Mouse (Mus musculus) CH12.LX (cell line): Measurements from ENCODE around the gene Fdxr. TPM values are rescaled to one million over a fixed set of nuclear protein-coding genes. Genes with fewer than 3 reads are reported as not detected.

Experiments
- DNase-seq: peaks from one replicate; pipeline ENCODE4 v3.0.0-alpha.2; 2013; ENCODE audit errors: extremely low read depth
- H3K27ac ChIP-seq: 2 replicates; pipeline ENCODE4 v1.5.1; 2012; ENCODE audit warnings: low read depth, mild to moderate bottlenecking, control low read depth, moderate library complexity; ENCODE audit not compliant: insufficient read depth
- H3K27me3 ChIP-seq: replicated peaks from 2 replicates; pipeline ENCODE3; 2012; ENCODE audit warnings: inconsistent platforms
- H3K36me3 ChIP-seq, 2 experiments: replicated peaks in 1 of 2; 2 replicates each; pipeline versions ENCODE3 to v1.6.1; 2012; ENCODE audit warnings: inconsistent platforms in 1 of 2, low read length in 1 of 2, mild to moderate bottlenecking in 1 of 2, mixed read lengths in 1 of 2, moderate library complexity in 1 of 2; ENCODE audit not compliant: control insufficient read depth in 1 of 2, insufficient read depth in 1 of 2
- H3K4me1 ChIP-seq, 2 experiments: 2 replicates each; pipeline ENCODE4 v1.6.1; 2012; ENCODE audit warnings: inconsistent platforms in 1 of 2, moderate library complexity in 1 of 2; ENCODE audit not compliant: insufficient read depth in 2 of 2, control insufficient read depth in 1 of 2
- H3K4me2 ChIP-seq: 2 replicates; pipeline ENCODE4 v1.6.1; 2012; ENCODE audit warnings: low read depth, mild to moderate bottlenecking, control low read depth; ENCODE audit not compliant: poor library complexity, insufficient read depth, severe bottlenecking
- H3K4me3 ChIP-seq, 3 experiments: fragments of 150-350 bp in 1 of 3; sonication (generic) in 1 of 3; replicated peaks in 1 of 3; 2 replicates each; pipeline versions ENCODE3 to v1.5.1; 2011 to 2012; ENCODE audit warnings: low read depth in 2 of 3, low read length in 2 of 3, mild to moderate bottlenecking in 2 of 3, moderate library complexity in 2 of 3, control low read depth in 1 of 3, improper control_type of control experiment in 1 of 3, inconsistent platforms in 1 of 3, mixed read lengths in 1 of 3; ENCODE audit not compliant: poor library complexity in 1 of 3
- H3K79me2 ChIP-seq: replicated peaks from 2 replicates; pipeline ENCODE4 v1.6.1; 2012; ENCODE audit warnings: mild to moderate bottlenecking, moderate library complexity; ENCODE audit not compliant: control insufficient read depth, poor library complexity, insufficient read depth, severe bottlenecking; ENCODE audit errors: extremely low read depth
- H3K9ac ChIP-seq: 2 replicates; pipeline ENCODE4 v1.6.1; 2012; ENCODE audit warnings: low read depth, mild to moderate bottlenecking, control low read depth, moderate library complexity; ENCODE audit not compliant: insufficient read depth
- H3K9me3 ChIP-seq: replicated peaks from 2 replicates; pipeline ENCODE3; 2012; ENCODE audit warnings: low read length, inconsistent platforms, mixed read lengths
- BHLHE40 ChIP-seq: IDR thresholded peaks from 2 replicates; pipeline ENCODE4 v1.6.1; 2011; ENCODE audit warnings: mild to moderate bottlenecking, low read depth, low read length, improper control_type of control experiment
- HCFC1 ChIP-seq: IDR thresholded peaks from 2 replicates; pipeline ENCODE4 v1.6.1; 2012; ENCODE audit warnings: low read depth, mild to moderate bottlenecking, inconsistent platforms, low read length, improper control_type of control experiment
- KAT2A ChIP-seq: IDR thresholded peaks from 2 replicates; pipeline ENCODE4 v1.6.1; 2012; ENCODE audit warnings: low read length, improper control_type of control experiment, inconsistent platforms; ENCODE audit not compliant: insufficient replicate concordance
- MXI1 ChIP-seq: IDR thresholded peaks from 2 replicates; pipeline ENCODE4 v1.6.1; 2011; ENCODE audit warnings: mild to moderate bottlenecking, low read depth, low read length, improper control_type of control experiment
- NELFE ChIP-seq: IDR thresholded peaks from 2 replicates; pipeline ENCODE4 v1.6.1; 2011; ENCODE audit warnings: low read depth, low read length, improper control_type of control experiment
- POLR2AphosphoS2 ChIP-seq: IDR thresholded peaks from 2 replicates; pipeline ENCODE4 v1.6.1; 2011; ENCODE audit warnings: low read depth, low read length, improper control_type of control experiment
- RAD21 ChIP-seq: IDR thresholded peaks from 2 replicates; pipeline ENCODE4 v1.6.1; 2011; ENCODE audit warnings: low read depth, mild to moderate bottlenecking, low read length, improper control_type of control experiment, moderate library complexity
- RCOR1 ChIP-seq: conservative IDR thresholded peaks from 2 replicates; pipeline ENCODE4 v1.6.1; 2012; ENCODE audit warnings: low read depth, mild to moderate bottlenecking, inconsistent platforms, low read length, improper control_type of control experiment
- SIN3A ChIP-seq: IDR thresholded peaks from 2 replicates; pipeline ENCODE4 v1.6.1; 2012; ENCODE audit warnings: low read length, improper control_type of control experiment, inconsistent platforms
- SMC3 ChIP-seq: IDR thresholded peaks from 2 replicates; pipeline ENCODE4 v1.6.1; 2011; ENCODE audit warnings: low read depth, low read length, improper control_type of control experiment
- TCF12 ChIP-seq: IDR thresholded peaks from 2 replicates; pipeline ENCODE4 v1.6.1; 2014; ENCODE audit warnings: low read depth, mild to moderate bottlenecking, inconsistent platforms, low read length, improper control_type of control experiment
- USF1 ChIP-seq: IDR thresholded peaks from 2 replicates; pipeline ENCODE4 v1.6.1; 2014; ENCODE audit warnings: low read depth, mild to moderate bottlenecking, inconsistent platforms, low read length, improper control_type of control experiment
- ZC3H11A ChIP-seq: IDR thresholded peaks from 2 replicates; pipeline ENCODE4 v1.6.1; 2012; ENCODE audit warnings: low read depth, mild to moderate bottlenecking, inconsistent platforms, low read length, improper control_type of control experiment
- ZKSCAN1 ChIP-seq: IDR thresholded peaks from 2 replicates; pipeline ENCODE4 v1.6.1; 2012; ENCODE audit warnings: low read depth, inconsistent platforms, low read length, improper control_type of control experiment, borderline replicate concordance
- dilution Hi-C: fragments of 300-500 bp; cut with MboI; formaldehyde crosslinking; loops from 2 replicates; pipeline ENCODE4 v1.14.3; 2020; ENCODE audit warnings: low sequenced_read_pairs; ENCODE audit not compliant: extremely low pct_unique_long_range_greater_than_20kb, extremely low pct_ligation_motif_present
- in situ Hi-C: fragments of 300-500 bp; cut with MboI; formaldehyde crosslinking; loops from 3 replicates; pipeline ENCODE4 v1.14.3; 2019; ENCODE audit warnings: low sequenced_read_pairs, low pct_ligation_motif_present, low pct_unique_long_range_greater_than_20kb, mixed read lengths
- polyA plus RNA-seq: library from polyadenylated mRNA; unstranded; fragments of >175 nt; gene quantifications from 2 replicates; pipeline ENCODE4 v1.2.1, GENCODE M21; 2012; ENCODE audit warnings: low read depth; ENCODE audit not compliant: insufficient read length
- total RNA-seq, 2 experiments: library from RNA; depleted of rRNA; stranded (reverse); fragments of 300-350 nt in 1 of 2; fragments of >200 nt in 1 of 2; gene quantifications; 2 replicates each; pipeline ENCODE4 v1.2.3; 2012 to 2014

Fdxr gene
- total and polyA plus RNA-seq, 3 experiments, result 43.8 to 63.3 (median 58.6) TPM

DNA sequence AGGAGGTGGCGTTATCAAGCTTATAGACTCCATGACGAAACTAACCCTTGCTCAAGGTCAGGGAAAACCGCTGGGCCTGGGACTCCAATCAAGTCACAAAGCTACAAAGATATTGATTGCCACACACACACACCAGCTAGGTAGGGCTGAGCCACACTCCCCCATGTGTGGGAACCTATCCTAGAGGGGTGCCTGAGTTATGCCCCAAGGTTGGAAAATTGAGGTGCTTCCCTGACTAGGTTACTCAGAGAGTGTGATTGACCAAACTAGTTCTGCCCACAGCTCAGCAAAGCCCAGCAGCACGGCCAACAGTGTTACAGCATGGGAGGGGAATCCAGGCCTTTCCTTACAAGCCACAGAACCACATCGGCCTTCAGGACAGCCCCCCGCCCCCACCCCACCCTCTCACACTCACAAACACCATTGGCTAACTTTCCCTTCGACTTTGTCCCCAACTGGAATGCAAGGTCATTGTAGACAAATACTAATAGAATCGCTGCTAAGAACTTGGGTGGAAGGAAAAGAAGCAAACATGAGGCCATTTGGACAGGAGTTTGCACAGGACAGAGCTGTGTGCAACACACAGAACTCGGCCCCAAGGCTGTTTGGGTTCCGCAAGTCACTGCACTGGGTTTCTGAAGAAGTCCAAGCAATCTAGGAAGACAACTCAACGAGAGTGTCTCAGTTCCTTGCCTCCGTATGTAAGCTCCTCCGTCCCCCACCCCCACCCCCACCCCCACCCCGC, 16.0 kb upstream of the Fdxr start:
- dilution Hi-C loops (no loop called here), in situ Hi-C loops (no loop called here)
- Histone ChIP-seq H3K27ac (no peak overlapping the region), H3K36me3 (no peaks in the 10 kb centered on the region), H3K4me2 (no peak overlapping the region), H3K9ac (no peak overlapping the region), H3K79me2 (no peaks in the 10 kb centered on the region), H3K27me3 (peaks cover 61% of the 10 kb centered on the region), H3K4me3 (no peak overlapping the region), H3K9me3 (peaks cover 6% of the 10 kb centered on the region), H3K4me1 (peaks cover 5 to 9% of the 10 kb centered on the region in 2 experiments)
- DNase-seq, result no peak
- TF ChIP-seq ZKSCAN1 (no peak), NELFE (no peak), RCOR1 (no peak), ZC3H11A (no peak)

DNA sequence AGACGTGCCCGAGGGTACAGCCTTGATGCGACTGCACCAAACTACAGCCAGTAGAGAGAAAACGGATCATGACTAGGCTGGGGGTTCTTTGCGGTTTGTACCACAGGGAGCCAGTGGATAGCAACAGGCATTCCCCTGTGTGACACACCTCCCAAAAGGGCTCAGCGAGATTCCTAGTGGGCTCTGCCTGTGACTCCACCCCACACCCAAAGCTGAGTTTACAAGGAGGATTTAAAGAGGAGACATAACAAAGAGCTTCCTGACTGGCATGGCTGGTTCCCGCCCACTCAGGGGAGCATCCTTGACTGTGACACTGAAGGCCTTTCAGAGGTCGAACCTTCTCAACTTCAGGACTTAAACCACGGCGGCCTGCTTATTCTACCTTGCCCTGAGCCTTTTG, 14.7 kb upstream of the Fdxr start:
- peaks cover 6% of the 10 kb centered on the region for H3K9me3 ChIP-seq
- dilution Hi-C loops (no loop called here), in situ Hi-C loops (no loop called here)
- no peaks in the 10 kb centered on the region for H3K79me2 ChIP-seq
- H3K27ac ChIP-seq, result no peak overlapping the region
- no peak overlapping the region for H3K4me2 ChIP-seq
- no peaks in the 10 kb centered on the region for H3K36me3 ChIP-seq
- H3K4me1 ChIP-seq, result peaks cover 0 to 4% of the 10 kb centered on the region in 2 experiments; a peak in 2 of 4 replicates
- H3K9ac ChIP-seq, result no peak overlapping the region
- peaks cover 48% of the 10 kb centered on the region for H3K27me3 ChIP-seq
- no peak for DNase-seq
- no peak overlapping the region for H3K4me3 ChIP-seq
- TF ChIP-seq TCF12, result no peak
- TF ChIP-seq KAT2A, result no peak
- no peak for TF ChIP-seq POLR2AphosphoS2
- TF ChIP-seq BHLHE40, result no peak
- no peak for TF ChIP-seq NELFE
- TF ChIP-seq USF1, result no peak
- no peak for TF ChIP-seq RAD21

GRCm38 (mm10) chr11:115290919-115291318, 14.1 kb upstream of the Fdxr start:
- dilution Hi-C loops, result no loop called here
- in situ Hi-C loops, result no loop called here

More at GRCm38 (mm10) chr11:115290919-115291318, 14.1 kb upstream of the Fdxr start:
- no peaks in the 10 kb centered on the region for H3K4me1 ChIP-seq
- no peak overlapping the region for H3K9ac ChIP-seq
- DNase-seq, result no peak
- no peak for TF ChIP-seq MXI1
- TF ChIP-seq SMC3, result no peak
- no peak for TF ChIP-seq HCFC1
- no peak for TF ChIP-seq TCF12
- TF ChIP-seq ZC3H11A, result no peak
- TF ChIP-seq SIN3A, result no peak
- peaks cover 6% of the 10 kb centered on the region for H3K9me3 ChIP-seq
- H3K36me3 ChIP-seq, result no peaks in the 10 kb centered on the region
- H3K27ac ChIP-seq, result no peak overlapping the region
- no peak overlapping the region for H3K4me2 ChIP-seq
- peaks cover 42% of the 10 kb centered on the region for H3K27me3 ChIP-seq
- no peaks in the 10 kb centered on the region for H3K79me2 ChIP-seq
- no peak overlapping the region for H3K4me3 ChIP-seq
